Mouse (Mus musculus) liver, adult 10 weeks (tissue): ENCODE results near the gene Sipa1l2. TPM values are rescaled to one million over a fixed set of nuclear protein-coding genes. Genes with fewer than 3 reads are reported as not detected.

Source experiments
- polyA plus RNA-seq: library from polyadenylated mRNA; stranded (reverse); fragments of 350-450 nt; fragmentation: Illumina TruSeq; extraction: RNeasy Lipid Tissue Mini Kit (QIAGEN cat#74804); gene quantifications from one replicate; pipeline ENCODE4 v1.2.3, GENCODE M21; 2014; ENCODE audit warnings: low read depth, low replicate concordance

Gene Sipa1l2
- 0.32 TPM for polyA plus RNA-seq

GRCm38 (mm10) chr8:125569533-125570365, at the start of gene Sipa1l2:
Sipa1l2 (minus strand) TSS chr8:125569808.

Other genes starting within 250 kb of the Sipa1l2 start
- 0.74 TPM for gene Map10, start 100.0 kb upstream of the Sipa1l2 start, polyA plus RNA-seq
- 4.9 TPM for gene Ntpcr, start 160.2 kb upstream of the Sipa1l2 start, polyA plus RNA-seq